Comparison of ENCODE assay signal across 14 mouse cellular contexts in genomic region chr9:60445821-60446220, GRCm38 (mm10).
A peak's percentile ranks its signal among the peaks of the same experiment; 100 is the strongest.
DNase-seq lines count a peak whose midpoint lies in the region; ATAC-seq and TF ChIP-seq lines count a peak whose summit lies in the region.
"Had no signal": no experiment of that assay in that cellular context is flagged by ENCODE, and none has a peak within 500 bp of the region (broad histone marks: within the 10 kb centered on the region; RNA-seq: fewer than 3 reads in every experiment).

No protein-coding gene starts in this region.

- no peaks in the 10 kb centered on the region for H3K36me3 ChIP-seq in forebrain, embryonic 13.5 days (ENCODE audit: poor library complexity, severe bottlenecking)
- no peaks in the 10 kb centered on the region for H3K36me3 ChIP-seq in forebrain, postnatal 0 days (ENCODE audit: insufficient read depth)
- H3K36me3 ChIP-seq in limb, embryonic 12.5 days = no peaks in the 10 kb centered on the region
- no peaks in the 10 kb centered on the region for H3K36me3 ChIP-seq in limb, embryonic 10.5 days
- no peaks in the 10 kb centered on the region for H3K36me3 ChIP-seq in limb, embryonic 15.5 days
- H3K36me3 ChIP-seq in stomach, embryonic 15.5 days = no peaks in the 10 kb centered on the region
- H3K36me3 ChIP-seq: midbrain, embryonic 12.5 days had no signal

- WGBS in forebrain, embryonic 13.5 days = 73% methylated on average over 4 of the region's 4 CpGs
- WGBS in forebrain, postnatal 0 days = 30% methylated on average over 4 of the region's 4 CpGs
- WGBS in limb, embryonic 12.5 days = 78% methylated on average over 4 of the region's 4 CpGs
- WGBS in limb, embryonic 10.5 days = 95% methylated on average over 4 of the region's 4 CpGs
- WGBS in limb, embryonic 15.5 days = 45% methylated on average over 4 of the region's 4 CpGs
- WGBS in stomach, embryonic 15.5 days = 36% methylated on average over 4 of the region's 4 CpGs

- H3K4me3 ChIP-seq in forebrain, embryonic 13.5 days = no peak overlapping the region
- no peak overlapping the region for H3K4me3 ChIP-seq in forebrain, postnatal 0 days (ENCODE audit: low read depth, low read length)
- no peak overlapping the region for H3K4me3 ChIP-seq in limb, embryonic 12.5 days (replicated peaks)
- H3K4me3 ChIP-seq in limb, embryonic 10.5 days = no peak overlapping the region
- no peak overlapping the region for H3K4me3 ChIP-seq in limb, embryonic 15.5 days
- no peak overlapping the region for H3K4me3 ChIP-seq in stomach, embryonic 15.5 days (replicated peaks)
- H3K4me3 ChIP-seq: midbrain, embryonic 12.5 days had no signal

- H3K9ac ChIP-seq in forebrain, embryonic 13.5 days = no peak overlapping the region
- H3K9ac ChIP-seq in forebrain, postnatal 0 days = no peak overlapping the region
- no peak overlapping the region for H3K9ac ChIP-seq in limb, embryonic 12.5 days (replicated peaks)
- H3K9ac ChIP-seq in limb, embryonic 15.5 days = no peak overlapping the region
- H3K9ac ChIP-seq in stomach, embryonic 15.5 days = no peak overlapping the region
- H3K9ac ChIP-seq: midbrain, embryonic 12.5 days had no signal

- DNase-seq in forebrain, postnatal 0 days = no peak
- no peak for DNase-seq in limb, embryonic 10.5 days (ENCODE audit: low spot score)
- no peak for DNase-seq in layer of hippocampus, adult 18-20 months (ENCODE audit: low spot score in 2 of 2)
- DNase-seq: cerebellum, postnatal 25 days; kidney, adult 11 months; liver; right cerebral cortex, adult 18-20 months had no signal

- no peak for ATAC-seq in forebrain, embryonic 13.5 days
- no peak for ATAC-seq in forebrain, postnatal 0 days
- ATAC-seq in limb, embryonic 12.5 days (ENCODE audit: insufficient number of reproducible peaks, insufficient read depth, low FRiP score, low TSS enrichment, low read depth) = no peak
- ATAC-seq in limb, embryonic 15.5 days (ENCODE audit: insufficient number of reproducible peaks, low FRiP score, low TSS enrichment, low read depth) = no peak
- ATAC-seq in stomach, embryonic 15.5 days (ENCODE audit: insufficient read depth, low FRiP score, low read depth) = no peak
- ATAC-seq in megakaryocyte, adult 5-6 weeks (ENCODE audit: poor library complexity, severe bottlenecking) = no peak
- ATAC-seq: activated CD4-positive, CD25-positive, alpha-beta regulatory T cell, adult 4 months had no signal

- H3K27ac ChIP-seq in forebrain, embryonic 13.5 days = peak overlapping the region; percentile 11; the same call in 1 of the 2 replicates
- H3K27ac ChIP-seq in forebrain, postnatal 0 days (ENCODE audit: low read depth, low read length) = no peak overlapping the region
- peak overlapping the region; percentile 42; the same call in 1 of the 2 replicates for H3K27ac ChIP-seq in limb, embryonic 12.5 days
- H3K27ac ChIP-seq in limb, embryonic 10.5 days = no peak overlapping the region
- peak overlapping the region; percentile 38; the same call in 1 of the 2 replicates for H3K27ac ChIP-seq in limb, embryonic 15.5 days
- H3K27ac ChIP-seq in stomach, embryonic 15.5 days = 0 out of 2 replicates have a peak overlapping the region, but pooled peaks have one; percentile 42
- H3K27ac ChIP-seq: midbrain, embryonic 12.5 days had no signal

- peaks cover 15% of the 10 kb centered on the region for H3K4me1 ChIP-seq in forebrain, embryonic 13.5 days
- no peaks in the 10 kb centered on the region; the same call in 1 of the 2 replicates for H3K4me1 ChIP-seq in forebrain, postnatal 0 days (ENCODE audit: insufficient read depth)
- H3K4me1 ChIP-seq in limb, embryonic 12.5 days (replicated peaks) = peaks cover 7% of the 10 kb centered on the region
- peaks cover 14% of the 10 kb centered on the region for H3K4me1 ChIP-seq in limb, embryonic 10.5 days
- H3K4me1 ChIP-seq in limb, embryonic 15.5 days = peaks cover 15% of the 10 kb centered on the region
- peaks cover 2% of the 10 kb centered on the region; the same call in 1 of the 2 replicates for H3K4me1 ChIP-seq in stomach, embryonic 15.5 days

- no peaks in the 10 kb centered on the region for H3K27me3 ChIP-seq in forebrain, embryonic 13.5 days
- no peaks in the 10 kb centered on the region for H3K27me3 ChIP-seq in forebrain, postnatal 0 days (ENCODE audit: insufficient read depth, low read length)
- H3K27me3 ChIP-seq in limb, embryonic 12.5 days = no peaks in the 10 kb centered on the region
- no peaks in the 10 kb centered on the region for H3K27me3 ChIP-seq in limb, embryonic 10.5 days (ENCODE audit: low read depth, poor library complexity, severe bottlenecking)
- no peaks in the 10 kb centered on the region for H3K27me3 ChIP-seq in limb, embryonic 15.5 days
- H3K27me3 ChIP-seq in stomach, embryonic 15.5 days (replicated peaks) = no peaks in the 10 kb centered on the region
- H3K27me3 ChIP-seq: midbrain, embryonic 12.5 days had no signal

- no peak overlapping the region for H3K4me2 ChIP-seq in forebrain, embryonic 13.5 days
- no peak overlapping the region for H3K4me2 ChIP-seq in forebrain, postnatal 0 days (ENCODE audit: low read depth)
- no peak overlapping the region for H3K4me2 ChIP-seq in limb, embryonic 12.5 days
- no peak overlapping the region for H3K4me2 ChIP-seq in limb, embryonic 15.5 days
- H3K4me2 ChIP-seq in stomach, embryonic 15.5 days = no peak overlapping the region
- H3K4me2 ChIP-seq: midbrain, embryonic 12.5 days had no signal

- no peaks in the 10 kb centered on the region for H3K9me3 ChIP-seq in forebrain, embryonic 13.5 days (replicated peaks)
- no peaks in the 10 kb centered on the region for H3K9me3 ChIP-seq in forebrain, postnatal 0 days (ENCODE audit: low read length)
- no peaks in the 10 kb centered on the region for H3K9me3 ChIP-seq in limb, embryonic 12.5 days
- no peaks in the 10 kb centered on the region for H3K9me3 ChIP-seq in limb, embryonic 10.5 days (replicated peaks)
- H3K9me3 ChIP-seq in limb, embryonic 15.5 days = no peaks in the 10 kb centered on the region
- no peaks in the 10 kb centered on the region for H3K9me3 ChIP-seq in stomach, embryonic 15.5 days
- H3K9me3 ChIP-seq: midbrain, embryonic 12.5 days had no signal

- no peak for TF ChIP-seq CTCF in forebrain, postnatal 0 days (IDR thresholded peaks at IDR 0.05; ENCODE audit: low read depth)

Comparison
In these comparisons a context has a peak if more than half of its experiments do, and no peak if none do; other contexts are left out.
1. H3K27ac ChIP-seq: peak in forebrain, embryonic 13.5 days (single experiment), limb, embryonic 12.5 days (single experiment), limb, embryonic 15.5 days (single experiment) and stomach, embryonic 15.5 days (single experiment); none in forebrain, postnatal 0 days (single experiment) and limb, embryonic 10.5 days (single experiment).